In genomic region chr11:80499550-80499952, GRCm38 (mm10) we compare ENCODE assay signal across 12 mouse cellular contexts. TPM values are rescaled to one million over a fixed set of nuclear protein-coding genes. Genes with fewer than 3 reads are reported as not detected.
DNase-seq lines count a peak whose midpoint lies in the region; ATAC-seq and TF ChIP-seq lines count a peak whose summit lies in the region.
"Had no signal": no experiment of that assay in that cellular context is flagged by ENCODE, and none has a peak within 500 bp of the region (broad histone marks: within the 10 kb centered on the region; RNA-seq: fewer than 3 reads in every experiment).

No protein-coding gene starts in this region.

- TF ChIP-seq EP300 in heart, postnatal 0 days (IDR thresholded peaks at IDR 0.05; ENCODE audit: low read depth) = no peak
- no peak for TF ChIP-seq EP300 in CH12.LX (IDR thresholded peaks at IDR 0.05; ENCODE audit: low read length)

- H3K4me3 ChIP-seq in heart, postnatal 0 days (ENCODE audit: low read depth, low read length) = no peak overlapping the region
- H3K4me3 ChIP-seq in CH12.LX (replicated peaks in 1 of 3; ENCODE audit: low read depth in 2 of 3, low read length in 2 of 3, poor library complexity in 1 of 3) = no peak overlapping the region
- no peak overlapping the region for H3K4me3 ChIP-seq in embryonic fibroblast, embryonic 13.5 days (ENCODE audit: insufficient read depth, low read length)
- H3K4me3 ChIP-seq in hindbrain, postnatal 0 days (ENCODE audit: low read length) = no peak overlapping the region
- H3K4me3 ChIP-seq: liver, embryonic 15.5 days had no signal

- no peak for TF ChIP-seq CTCF in heart, postnatal 0 days (IDR thresholded peaks at IDR 0.05; ENCODE audit: low read depth)
- TF ChIP-seq CTCF in CH12.LX (conservative IDR thresholded peaks at IDR 0.05 in 1 of 2, IDR thresholded peaks at IDR 0.05 in 1 of 2; ENCODE audit: low read depth in 2 of 2, low read length in 2 of 2) = no peak
- TF ChIP-seq CTCF in embryonic fibroblast, embryonic 13.5 days (IDR thresholded peaks at IDR 0.05; ENCODE audit: borderline replicate concordance, insufficient read depth, low read length) = no peak
- TF ChIP-seq CTCF in hindbrain, postnatal 0 days (IDR thresholded peaks at IDR 0.05; ENCODE audit: low read depth) = no peak

- H3K9me3 ChIP-seq in heart, postnatal 0 days (replicated peaks; ENCODE audit: control insufficient read depth, low read length) = no peaks in the 10 kb centered on the region
- no peaks in the 10 kb centered on the region for H3K9me3 ChIP-seq in CH12.LX (replicated peaks; ENCODE audit: low read length)
- no peaks in the 10 kb centered on the region for H3K9me3 ChIP-seq in hindbrain, postnatal 0 days (ENCODE audit: low read length)
- H3K9me3 ChIP-seq: liver, embryonic 15.5 days had no signal

- no peaks in the 10 kb centered on the region for H3K27me3 ChIP-seq in heart, postnatal 0 days (ENCODE audit: control insufficient read depth, insufficient read depth, low read length)
- no peaks in the 10 kb centered on the region for H3K27me3 ChIP-seq in CH12.LX (replicated peaks)
- no peaks in the 10 kb centered on the region for H3K27me3 ChIP-seq in hindbrain, postnatal 0 days (ENCODE audit: insufficient read depth, low read length)
- H3K27me3 ChIP-seq: liver, embryonic 15.5 days had no signal

- no peak overlapping the region for H3K4me2 ChIP-seq in heart, postnatal 0 days (ENCODE audit: low read depth, low read length)
- H3K4me2 ChIP-seq in CH12.LX (ENCODE audit: insufficient read depth, low read depth, poor library complexity, severe bottlenecking) = no peak overlapping the region
- no peak overlapping the region for H3K4me2 ChIP-seq in hindbrain, postnatal 0 days (ENCODE audit: low read depth, low read length)
- H3K4me2 ChIP-seq: liver, embryonic 15.5 days had no signal

- no peak for TF ChIP-seq POLR2A in CH12.LX (IDR thresholded peaks at IDR 0.05; ENCODE audit: low read depth, low read length)
- no peak for TF ChIP-seq POLR2A in embryonic fibroblast, embryonic 13.5 days (IDR thresholded peaks at IDR 0.05; ENCODE audit: low read depth, low read length)

- H3K27ac ChIP-seq in heart, postnatal 0 days (ENCODE audit: low read depth) = peak overlapping the region; percentile 60
- peak overlapping the region; percentile 72; the same call in 1 of the 2 replicates for H3K27ac ChIP-seq in CH12.LX (ENCODE audit: insufficient read depth, low read depth)
- peak overlapping the region; percentile 89 for H3K27ac ChIP-seq in embryonic fibroblast, embryonic 13.5 days (ENCODE audit: insufficient read depth, low read length)
- H3K27ac ChIP-seq in hindbrain, postnatal 0 days = peak overlapping the region; percentile 75; the same call in 1 of the 2 replicates
- H3K27ac ChIP-seq: kidney, postnatal 0 days; liver, embryonic 15.5 days; stomach, postnatal 0 days had no signal

- dilution Hi-C loops in CH12.LX (cut with MboI; ENCODE audit: extremely low pct_ligation_motif_present, extremely low pct_unique_long_range_greater_than_20kb, low sequenced_read_pairs) = no loop called here

- peaks cover 20% of the 10 kb centered on the region for H3K4me1 ChIP-seq in heart, postnatal 0 days (ENCODE audit: control insufficient read depth, insufficient read depth)
- peaks cover 57 to 88% of the 10 kb centered on the region in 2 experiments for H3K4me1 ChIP-seq in CH12.LX (ENCODE audit: control insufficient read depth in 1 of 2, insufficient read depth in 2 of 2)
- peaks cover 14% of the 10 kb centered on the region for H3K4me1 ChIP-seq in embryonic fibroblast, embryonic 13.5 days (ENCODE audit: control insufficient read depth, insufficient read depth, low read length)
- H3K4me1 ChIP-seq in hindbrain, postnatal 0 days (ENCODE audit: insufficient read depth, low read length) = peaks cover 34% of the 10 kb centered on the region

- peak; percentile 67 for ATAC-seq in heart, postnatal 0 days (ENCODE audit: insufficient read depth, low read depth)
- no peak for ATAC-seq in hindbrain, postnatal 0 days
- no peak for ATAC-seq in CD4-positive, CD25-positive, alpha-beta regulatory T cell, adult 4 months
- no peak for ATAC-seq in erythroblast, adult 5-6 weeks (replicated peaks; ENCODE audit: low FRiP score, poor library complexity, severe bottlenecking)

- WGBS in heart, postnatal 0 days = 72% methylated on average over 4 of the region's 4 CpGs
- 62% methylated on average over 4 of the region's 4 CpGs for WGBS in hindbrain, postnatal 0 days

- no peaks in the 10 kb centered on the region for H3K36me3 ChIP-seq in heart, postnatal 0 days (replicated peaks; ENCODE audit: control insufficient read depth, insufficient read depth, low read length)
- H3K36me3 ChIP-seq in CH12.LX (replicated peaks in 1 of 2; ENCODE audit: control insufficient read depth in 1 of 2, insufficient read depth in 1 of 2, low read length in 1 of 2) = no peaks in the 10 kb centered on the region
- no peaks in the 10 kb centered on the region for H3K36me3 ChIP-seq in hindbrain, postnatal 0 days (ENCODE audit: insufficient read depth, low read length)
- H3K36me3 ChIP-seq: liver, embryonic 15.5 days had no signal

- H3K79me2 ChIP-seq in CH12.LX (replicated peaks; ENCODE audit: control insufficient read depth, extremely low read depth, insufficient read depth, poor library complexity, severe bottlenecking) = no peaks in the 10 kb centered on the region

- in situ Hi-C loops in CH12.LX (cut with MboI; ENCODE audit: low pct_ligation_motif_present, low pct_unique_long_range_greater_than_20kb, low sequenced_read_pairs) = no loop called here

- no peak overlapping the region for H3K9ac ChIP-seq in heart, postnatal 0 days (replicated peaks; ENCODE audit: low read depth, low read length)
- no peak overlapping the region for H3K9ac ChIP-seq in CH12.LX (ENCODE audit: insufficient read depth, low read depth)
- no peak overlapping the region for H3K9ac ChIP-seq in hindbrain, postnatal 0 days (replicated peaks; ENCODE audit: low read length)
- H3K9ac ChIP-seq: liver, embryonic 15.5 days had no signal

- no peak for DNase-seq in heart, postnatal 0 days (ENCODE audit: low spot score)
- DNase-seq in heart, adult 8-10 months (ENCODE audit: low spot score) = no peak
- DNase-seq in CH12.LX (ENCODE audit: extremely low read depth) = no peak
- no peak for DNase-seq in hindbrain, postnatal 0 days (ENCODE audit: low spot score)
- DNase-seq in lung, adult 18-20 months = no peak
- DNase-seq: embryo, embryonic 11 days had no signal

- TF ChIP-seq RAD21 in CH12.LX (IDR thresholded peaks at IDR 0.05; ENCODE audit: low read depth, low read length) = no peak

TF ChIP-seq in CH12.LX, 34 proteins besides CTCF, POLR2A, EP300 and RAD21:
- TF ChIP-seq MAFK (IDR thresholded peaks at IDR 0.05; ENCODE audit: insufficient replicate concordance, low read length) (no peak), MXI1 (IDR thresholded peaks at IDR 0.05; ENCODE audit: low read depth, low read length) (no peak), ZKSCAN1 (IDR thresholded peaks at IDR 0.05; ENCODE audit: borderline replicate concordance, low read depth, low read length) (no peak), CHD1 (IDR thresholded peaks at IDR 0.05; ENCODE audit: low read depth, low read length) (no peak), MEF2A (IDR thresholded peaks at IDR 0.05; ENCODE audit: borderline replicate concordance, low read depth, low read length) (no peak), PAX5 (IDR thresholded peaks at IDR 0.05; ENCODE audit: low read length) (no peak), MAX (IDR thresholded peaks at IDR 0.05; ENCODE audit: low read length) (no peak), SMC3 (IDR thresholded peaks at IDR 0.05; ENCODE audit: low read depth, low read length) (no peak), ZNF384 (IDR thresholded peaks at IDR 0.05; ENCODE audit: low read depth, low read length) (no peak), USF2 (conservative IDR thresholded peaks at IDR 0.05; ENCODE audit: low read depth, low read length) (no peak)

RNA-seq across cellular contexts. Expression of gene Cdk5r1, which starts 22.7 kb away (rescaled TPM):
- total RNA-seq in heart, postnatal 0 days (2014; rRNA removed; ENCODE audit: low replicate concordance) = 0.31 and 0.35 TPM in 2 replicates
- polyA plus RNA-seq in heart, postnatal 0 days (2015; fragmentation: Nextera tagmentation; extraction: Ambion mirVana) = 0.26 and 0.33 TPM in 2 replicates
- total RNA-seq in heart, adult 8-10 months (2022) = 1 to 10 TPM in 2 of 4 experiments, under 1 TPM in 2; 0.85 to 4.1 (median 1.4) TPM
- 12.7 and 23.3 TPM in 2 replicates for total RNA-seq in CH12.LX (2012; rRNA removed)
- total RNA-seq in CH12.LX (2014; rRNA removed) = 2.6 and 2.8 TPM in 2 replicates
- 2.7 and 3.5 TPM in 2 replicates for polyA plus RNA-seq in CH12.LX (2012; ENCODE audit: insufficient read length, low read depth)
- 0.77 and 1.0 TPM in 2 replicates for polyA plus RNA-seq in embryonic fibroblast, embryonic 13.5 days (2011; ENCODE audit: insufficient read length, low read depth, missing spikeins)
- total RNA-seq in hindbrain, postnatal 0 days (2014; rRNA removed) = 355 and 367 TPM in 2 replicates
- polyA plus RNA-seq in hindbrain, postnatal 0 days (2015; fragmentation: Nextera tagmentation; extraction: Ambion mirVana) = 65.1 and 69.3 TPM in 2 replicates
- under 1 TPM; 0.87 to 0.98 TPM for polyA plus RNA-seq in CD4-positive, CD25-positive, alpha-beta regulatory T cell, adult 4 months (2017; shearing (Covaris generic))
- 0.19 and 1.3 TPM in 2 replicates for total RNA-seq in erythroblast, adult 5-6 weeks (2015; ENCODE audit: low replicate concordance)
- 1.3 and 1.7 TPM in 2 replicates for total RNA-seq in erythroblast, adult 5-6 weeks (2017; ENCODE audit: low replicate concordance)

Comparison
In these comparisons a context has a peak if more than half of its experiments do, and no peak if none do; other contexts are left out.
1. RNA of gene Cdk5r1, which starts 22.7 kb away (total RNA-seq): 355 to 367 TPM in hindbrain, postnatal 0 days; 2.6 to 23.3 TPM in CH12.LX, 0.85 to 4.1 TPM in heart, adult 8-10 months, 0.19 to 1.7 TPM in erythroblast, adult 5-6 weeks and 0.31 to 0.35 TPM in heart, postnatal 0 days; every median in the first group is over 10 times any median in the second.
2. Peak in every context shown above with its lines, with median percentiles within 50 percentile points of each other: H3K27ac ChIP-seq.